Mouse (Mus musculus) E14TG2a.4 (cell line): ENCODE measurements around the gene Inka1.

Source experiments
- CTCF ChIP-seq: conservative IDR thresholded peaks from 2 replicates; pipeline ENCODE4 v1.5.1; 2014; ENCODE audit warnings: low read length
- POU5F1 ChIP-seq: IDR thresholded peaks from 2 replicates; pipeline ENCODE4 v1.6.1; 2014; ENCODE audit warnings: low read length, borderline replicate concordance

- TF ChIP-seq POU5F1 = no peak
- TF ChIP-seq CTCF = no peak
Measured at GRCm38 (mm10) chr9:107935790-107936214, 49.9 kb downstream of the Inka1 start.
